Mouse (Mus musculus): ENCODE data around the gene Gm10226. TPM values are rescaled to one million over a fixed set of nuclear protein-coding genes. Genes with fewer than 3 reads are reported as not detected.

The Gm10226 gene
- total RNA-seq, 2 experiments from 2014 or later, result 1.5 to 2.0 TPM

Other genes with a start within 250 kb of the Gm10226 start
- 1 to 10 TPM; 5.3 to 6.5 TPM for gene Zfp51, start 241.5 kb upstream of the Gm10226 start, total RNA-seq (2021)
- gene Zfp53, start 202.9 kb upstream of the Gm10226 start, total RNA-seq (2021), result 1 to 10 TPM; 2.3 to 2.4 TPM
- gene Zfp52, start 156.3 kb upstream of the Gm10226 start, total RNA-seq (2021), result 1 to 10 TPM; 4.6 to 4.7 TPM
- 1 to 10 TPM; 3.2 TPM for gene Zfp948, start 124.9 kb upstream of the Gm10226 start, total RNA-seq (2021)
- gene Zfp983, start 41.2 kb upstream of the Gm10226 start, total RNA-seq (2021), result 1 to 10 TPM; 2.1 to 2.8 TPM
- gene Zfp760, start 15.9 kb downstream of the Gm10226 start, total RNA-seq (2021), result 1 to 10 TPM; 1.8 to 1.9 TPM
- 1 to 10 TPM; 7.3 to 7.4 TPM for gene Zfp229, start 38.9 kb downstream of the Gm10226 start, total RNA-seq (2021)
- 1 to 10 TPM; 1.1 to 1.2 TPM for gene Zfp820, start 153.9 kb downstream of the Gm10226 start, total RNA-seq (2021)
- 1 to 10 TPM; 1.3 to 1.7 TPM for gene Zfp995, start 218.1 kb downstream of the Gm10226 start, total RNA-seq (2021)